Mouse (Mus musculus) C2C12 (cell line): ENCODE measurements at regions not wholly inside any gene's neighbourhood (a gene's known extent, or its start where the extent isn't known, plus 50 kb on each side); places are given as distances from the start of the nearest gene placed in this dataset.

ENCODE experiments used
- CTCF ChIP-seq: IDR thresholded peaks from one replicate; pipeline ENCODE4 v1.5.1; 2011; ENCODE audit not compliant: control insufficient read depth, insufficient read depth, insufficient read length
- MAX ChIP-seq: IDR thresholded peaks from one replicate; pipeline ENCODE4 v1.6.1; 2011; ENCODE audit warnings: mild to moderate bottlenecking, control low read depth
- MYOG ChIP-seq: IDR thresholded peaks from one replicate; pipeline ENCODE4 v1.6.1; 2011; ENCODE audit not compliant: control insufficient read depth, insufficient read length; ENCODE audit errors: extremely low read depth
- USF1 ChIP-seq: IDR thresholded peaks from one replicate; pipeline ENCODE4 v1.6.1; 2011; ENCODE audit warnings: low read depth, mild to moderate bottlenecking, control low read depth, moderate library complexity

- TF ChIP-seq USF1 (no peak), CTCF (no peak), MYOG (no peak), MAX (no peak)
Measured at GRCm38 (mm10) chr1:193466306-193466705, 96.2 kb upstream of the Camk1g start.
